Mouse (Mus musculus) bone marrow, adult 2 months (tissue): ENCODE results near the gene Maml2.

Experiments used
- CTCF ChIP-seq: fragments of 200-500 bp; IDR thresholded peaks from 2 replicates; pipeline ENCODE4 v1.5.1; 2011; ENCODE audit warnings: low read length, control low read depth; ENCODE audit not compliant: control insufficient read depth, insufficient read depth
- POLR2A ChIP-seq: fragments of 200-500 bp; IDR thresholded peaks from 2 replicates; pipeline ENCODE4 v1.6.1; 2011; ENCODE audit warnings: low read depth, mild to moderate bottlenecking, control low read depth, low read length, borderline replicate concordance; ENCODE audit not compliant: control insufficient read depth

DNA sequence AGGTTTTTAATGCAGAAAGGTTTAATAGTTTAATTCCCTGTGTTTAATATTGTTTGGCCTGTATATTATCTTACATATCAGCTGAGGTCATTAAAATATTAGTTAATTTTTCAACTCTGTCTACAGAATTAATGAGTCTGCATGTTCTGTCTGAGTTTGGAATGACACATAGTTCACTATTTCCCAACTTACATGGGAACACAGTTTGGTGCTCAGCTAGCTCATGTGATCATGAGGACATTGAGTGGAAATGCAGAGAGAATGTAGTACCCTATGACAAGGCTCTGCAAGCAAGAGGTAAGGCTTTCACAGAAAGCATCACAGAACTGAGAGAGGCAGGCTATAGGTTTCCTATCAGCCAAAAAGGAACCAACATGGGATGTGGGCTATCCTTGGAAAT lies 197.8 kb downstream of the Maml2 start:
- TF ChIP-seq POLR2A, result no peak
- TF ChIP-seq CTCF, result no peak
